Mouse (Mus musculus): ENCODE data around the gene Apol7a. TPM values are rescaled to one million over a fixed set of nuclear protein-coding genes. Genes with fewer than 3 reads are reported as not detected.

Apol7a gene
- polyA plus RNA-seq, 1 experiment from 2014 or later: not detected

- peak overlapping the region; percentile 19 for H3K4me3 ChIP-seq (ENCODE audit: low read depth, low read length)
- under 1% methylated on average over 26 of the region's 26 CpGs for WGBS
- 0 out of 2 replicates have a peak, but pooled peaks cover 5% of the 10 kb centered on the region for H3K4me1 ChIP-seq (ENCODE audit: control insufficient read depth, insufficient read depth, low read length)
Measured at GRCm38 (mm10) chr15:77366706-77367484, 32.0 kb downstream of the Apol7a start.

GRCm38 (mm10) chr15:77365700-77366570 is 33.0 kb downstream of the Apol7a start:
- H3K36me3 ChIP-seq (ENCODE audit: control insufficient read depth, insufficient read depth, low read length): no peaks in the 10 kb centered on the region
- H3K9me3 ChIP-seq (ENCODE audit: control insufficient read depth, low read length): no peaks in the 10 kb centered on the region
- no peaks in the 10 kb centered on the region for H3K27me3 ChIP-seq (ENCODE audit: control insufficient read depth, insufficient read depth, low read length)
- no peak for ATAC-seq (ENCODE audit: low read depth)
- 60% methylated on average over 9 of the region's 9 CpGs for WGBS
- no peak overlapping the region for H3K9ac ChIP-seq (replicated peaks; ENCODE audit: low read depth, low read length)
- H3K4me3 ChIP-seq (ENCODE audit: low read depth, low read length): no peak overlapping the region
- H3K4me1 ChIP-seq (ENCODE audit: control insufficient read depth, insufficient read depth, low read length): 0 out of 2 replicates have a peak, but pooled peaks cover 5% of the 10 kb centered on the region
- peak overlapping the region; percentile 55; the same call in 1 of the 2 replicates for H3K4me2 ChIP-seq (ENCODE audit: low read depth, low read length)
- H3K27ac ChIP-seq (ENCODE audit: low read depth, low read length): no peak overlapping the region

More at GRCm38 (mm10) chr15:77366706-77367484, 32.0 kb downstream of the Apol7a start:
- no peaks in the 10 kb centered on the region for H3K36me3 ChIP-seq (ENCODE audit: control insufficient read depth, insufficient read depth, low read length)
- no peaks in the 10 kb centered on the region for H3K9me3 ChIP-seq (ENCODE audit: control insufficient read depth, low read length)
- ATAC-seq (ENCODE audit: low read depth): peak; percentile 67
- no peaks in the 10 kb centered on the region for H3K27me3 ChIP-seq (ENCODE audit: control insufficient read depth, insufficient read depth, low read length)
- H3K27ac ChIP-seq (ENCODE audit: low read depth, low read length): peak overlapping the region; percentile 63
- peak overlapping the region; percentile 22 for H3K9ac ChIP-seq (replicated peaks; ENCODE audit: low read depth, low read length)
- peak overlapping the region; percentile 55 for H3K4me2 ChIP-seq (ENCODE audit: low read depth, low read length)

GRCm38 (mm10) chr15:77364026-77364425 is 34.9 kb downstream of the Apol7a start:
- WGBS: 72% methylated on average over 3 of the region's 3 CpGs
- no peak overlapping the region for H3K4me3 ChIP-seq (ENCODE audit: low read depth, low read length)
- H3K4me1 ChIP-seq (ENCODE audit: control insufficient read depth, insufficient read depth, low read length): 0 out of 2 replicates have a peak, but pooled peaks cover 8% of the 10 kb centered on the region
- no peak for ATAC-seq (ENCODE audit: low read depth)
- no peaks in the 10 kb centered on the region for H3K9me3 ChIP-seq (ENCODE audit: control insufficient read depth, low read length)
- H3K36me3 ChIP-seq (ENCODE audit: control insufficient read depth, insufficient read depth, low read length): no peaks in the 10 kb centered on the region
- H3K9ac ChIP-seq (replicated peaks; ENCODE audit: low read depth, low read length): no peak overlapping the region
- no peak overlapping the region for H3K4me2 ChIP-seq (ENCODE audit: low read depth, low read length)
- H3K27me3 ChIP-seq (ENCODE audit: control insufficient read depth, insufficient read depth, low read length): no peaks in the 10 kb centered on the region
- H3K27ac ChIP-seq (ENCODE audit: low read depth, low read length): no peak overlapping the region

- no peak overlapping the region for H3K4me2 ChIP-seq (ENCODE audit: low read depth, low read length)
- no peak overlapping the region for H3K9ac ChIP-seq (replicated peaks; ENCODE audit: low read depth, low read length)
- H3K36me3 ChIP-seq (ENCODE audit: control insufficient read depth, insufficient read depth, low read length): no peaks in the 10 kb centered on the region
- no peak overlapping the region for H3K27ac ChIP-seq (ENCODE audit: low read depth, low read length)
- no peaks in the 10 kb centered on the region for H3K9me3 ChIP-seq (ENCODE audit: control insufficient read depth, low read length)
- 0 out of 2 replicates have a peak, but pooled peaks cover 8% of the 10 kb centered on the region for H3K4me1 ChIP-seq (ENCODE audit: control insufficient read depth, insufficient read depth, low read length)
- H3K27me3 ChIP-seq (ENCODE audit: control insufficient read depth, insufficient read depth, low read length): no peaks in the 10 kb centered on the region
- no peak for ATAC-seq (ENCODE audit: low read depth)
- H3K4me3 ChIP-seq (ENCODE audit: low read depth, low read length): no peak overlapping the region
- 24% methylated on average over 6 of the region's 6 CpGs for WGBS
Measured at GRCm38 (mm10) chr15:77363578-77363977, 35.3 kb downstream of the Apol7a start.

- H3K4me1 ChIP-seq (ENCODE audit: control insufficient read depth, insufficient read depth, low read length): 0 out of 2 replicates have a peak, but pooled peaks cover 8% of the 10 kb centered on the region
- no peaks in the 10 kb centered on the region for H3K36me3 ChIP-seq (ENCODE audit: control insufficient read depth, insufficient read depth, low read length)
Measured at GRCm38 (mm10) chr15:77362952-77363351, 36.0 kb downstream of the Apol7a start.

GRCm38 (mm10) chr15:77359905-77360304 is 39.0 kb downstream of the Apol7a start:
- H3K4me1 ChIP-seq (ENCODE audit: control insufficient read depth, insufficient read depth, low read length): peaks cover 16% of the 10 kb centered on the region
- H3K27ac ChIP-seq (ENCODE audit: low read depth, low read length): no peak overlapping the region
- no peak for ATAC-seq (ENCODE audit: low read depth)
- 93% methylated on average over 8 of the region's 8 CpGs for WGBS
- H3K4me3 ChIP-seq (ENCODE audit: low read depth, low read length): no peak overlapping the region
- no peaks in the 10 kb centered on the region for H3K27me3 ChIP-seq (ENCODE audit: control insufficient read depth, insufficient read depth, low read length)
- H3K36me3 ChIP-seq (ENCODE audit: control insufficient read depth, insufficient read depth, low read length): no peaks in the 10 kb centered on the region
- H3K4me2 ChIP-seq (ENCODE audit: low read depth, low read length): no peak overlapping the region
- H3K9ac ChIP-seq (replicated peaks; ENCODE audit: low read depth, low read length): no peak overlapping the region
- H3K9me3 ChIP-seq (ENCODE audit: control insufficient read depth, low read length): no peaks in the 10 kb centered on the region

More at GRCm38 (mm10) chr15:77362952-77363351, 36.0 kb downstream of the Apol7a start:
- Histone ChIP-seq H3K27ac (ENCODE audit: low read depth, low read length) (no peak overlapping the region), H3K27me3 (ENCODE audit: control insufficient read depth, insufficient read depth, low read length) (no peaks in the 10 kb centered on the region), H3K4me3 (ENCODE audit: low read depth, low read length) (no peak overlapping the region), H3K4me2 (ENCODE audit: low read depth, low read length) (no peak overlapping the region), H3K9me3 (ENCODE audit: control insufficient read depth, low read length) (no peaks in the 10 kb centered on the region), H3K9ac (replicated peaks; ENCODE audit: low read depth, low read length) (no peak overlapping the region)
- 25% methylated on average over 5 of the region's 5 CpGs for WGBS
- ATAC-seq (ENCODE audit: low read depth): no peak

- Histone ChIP-seq H3K9ac (replicated peaks; ENCODE audit: low read depth, low read length) (peak overlapping the region; percentile 56; the same call in 1 of the 2 replicates), H3K27me3 (ENCODE audit: control insufficient read depth, insufficient read depth, low read length) (no peaks in the 10 kb centered on the region), H3K4me3 (ENCODE audit: low read depth, low read length) (no peak overlapping the region), H3K4me2 (ENCODE audit: low read depth, low read length) (peak overlapping the region; percentile 52; the same call in 1 of the 2 replicates), H3K4me1 (ENCODE audit: control insufficient read depth, insufficient read depth, low read length) (peaks cover 16% of the 10 kb centered on the region), H3K36me3 (ENCODE audit: control insufficient read depth, insufficient read depth, low read length) (no peaks in the 10 kb centered on the region), H3K27ac (ENCODE audit: low read depth, low read length) (no peak overlapping the region; the same call in 1 of the 2 replicates), H3K9me3 (ENCODE audit: control insufficient read depth, low read length) (no peaks in the 10 kb centered on the region)
- WGBS: 69% methylated on average over 9 of the region's 9 CpGs
- no peak for ATAC-seq (ENCODE audit: low read depth)
Measured at GRCm38 (mm10) chr15:77359486-77359885, 39.4 kb downstream of the Apol7a start.

- H3K27ac ChIP-seq (ENCODE audit: low read depth, low read length): peak overlapping the region; percentile 24
- peaks cover 16% of the 10 kb centered on the region for H3K4me1 ChIP-seq (ENCODE audit: control insufficient read depth, insufficient read depth, low read length)
- no peaks in the 10 kb centered on the region for H3K36me3 ChIP-seq (ENCODE audit: control insufficient read depth, insufficient read depth, low read length)
- peak overlapping the region; percentile 52 for H3K4me2 ChIP-seq (ENCODE audit: low read depth, low read length)
- ATAC-seq (ENCODE audit: low read depth): peak; percentile 19; the same call in 1 of the 2 replicates
- H3K9me3 ChIP-seq (ENCODE audit: control insufficient read depth, low read length): no peaks in the 10 kb centered on the region
- 20% methylated on average over 6 of the region's 6 CpGs for WGBS
- H3K4me3 ChIP-seq (ENCODE audit: low read depth, low read length): peak overlapping the region; percentile 17
- no peaks in the 10 kb centered on the region for H3K27me3 ChIP-seq (ENCODE audit: control insufficient read depth, insufficient read depth, low read length)
- peak overlapping the region; percentile 56 for H3K9ac ChIP-seq (replicated peaks; ENCODE audit: low read depth, low read length)
Measured at GRCm38 (mm10) chr15:77359084-77359483, 39.8 kb downstream of the Apol7a start.
